Mouse (Mus musculus) thymus, postnatal 4 days (tissue): Measurements from ENCODE around the gene Ass1.

Experiments used
- DNase-seq: peaks from one replicate; pipeline ENCODE4 v3.0.0; 2021

The Ass1 gene

DNA sequence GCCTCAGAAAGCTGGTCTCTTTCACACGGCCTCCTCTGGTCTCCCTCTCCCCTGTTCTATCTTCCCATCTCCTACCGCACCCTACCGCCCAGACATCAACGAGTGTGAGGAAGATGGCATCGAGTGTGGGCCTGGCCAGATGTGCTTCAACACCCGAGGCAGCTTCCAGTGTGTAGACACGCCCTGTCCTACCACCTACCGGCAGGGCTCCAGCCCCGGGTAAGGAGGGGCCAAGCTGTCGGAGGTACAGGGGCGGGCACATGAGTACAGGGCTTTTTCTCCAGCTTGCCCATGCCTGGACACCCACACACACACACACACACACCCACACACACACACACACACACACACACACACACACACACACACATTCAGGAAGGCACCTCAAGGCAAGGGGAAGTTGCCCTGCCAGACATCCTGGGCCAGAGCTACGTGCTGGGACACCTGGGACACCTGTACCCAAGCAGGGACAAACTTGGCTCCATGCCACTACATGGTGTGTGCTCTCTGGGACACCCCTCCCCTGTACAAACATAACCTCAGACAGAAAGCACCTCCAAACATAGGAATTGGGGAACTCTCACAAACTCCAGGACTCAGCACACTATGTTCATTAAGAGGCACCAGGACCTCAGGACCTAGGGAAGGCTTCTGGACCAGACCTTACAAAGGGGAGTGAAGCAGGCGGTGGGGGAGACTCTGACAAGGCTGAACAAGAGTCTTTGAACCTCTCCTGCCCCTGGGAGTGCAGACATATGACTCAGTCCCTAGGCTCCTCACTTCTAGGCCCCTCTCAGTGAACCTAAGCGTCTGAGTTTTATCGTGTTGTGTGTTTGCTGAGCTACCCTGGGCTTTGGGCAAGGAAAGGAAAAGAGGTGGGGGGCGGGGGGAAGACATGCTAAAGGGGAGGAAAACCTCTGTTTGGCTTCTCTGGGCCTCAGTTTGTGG, 10.7 kb upstream of the Ass1 start:
- DNase-seq, result peak; percentile 34

DNA sequence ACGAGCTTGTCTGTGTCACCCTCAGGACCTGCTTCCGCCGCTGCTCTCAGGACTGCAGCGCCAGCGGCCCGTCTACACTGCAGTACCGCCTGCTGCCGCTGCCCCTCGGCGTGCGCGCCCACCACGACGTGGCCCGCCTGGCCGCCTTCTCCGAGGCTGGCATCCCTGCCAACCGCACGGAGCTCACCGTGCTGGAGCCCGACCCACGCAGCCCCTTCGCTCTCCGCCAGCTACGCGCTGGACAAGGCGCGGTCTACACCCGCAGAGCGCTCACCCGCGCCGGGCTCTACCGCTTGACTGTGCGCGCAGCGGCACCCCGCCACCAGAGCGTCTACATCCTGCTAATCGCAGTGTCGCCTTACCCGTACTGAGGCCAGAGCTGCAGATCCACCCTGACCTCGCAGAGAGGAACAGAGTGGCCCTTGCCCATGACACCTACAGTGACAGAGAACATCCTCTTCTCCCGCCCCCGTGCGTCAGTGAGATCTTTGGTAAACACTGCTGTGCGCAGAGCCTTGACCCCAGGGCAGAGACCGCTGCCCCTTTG, 9.9 kb upstream of the Ass1 start:
- DNase-seq, result peak; percentile 87

DNA sequence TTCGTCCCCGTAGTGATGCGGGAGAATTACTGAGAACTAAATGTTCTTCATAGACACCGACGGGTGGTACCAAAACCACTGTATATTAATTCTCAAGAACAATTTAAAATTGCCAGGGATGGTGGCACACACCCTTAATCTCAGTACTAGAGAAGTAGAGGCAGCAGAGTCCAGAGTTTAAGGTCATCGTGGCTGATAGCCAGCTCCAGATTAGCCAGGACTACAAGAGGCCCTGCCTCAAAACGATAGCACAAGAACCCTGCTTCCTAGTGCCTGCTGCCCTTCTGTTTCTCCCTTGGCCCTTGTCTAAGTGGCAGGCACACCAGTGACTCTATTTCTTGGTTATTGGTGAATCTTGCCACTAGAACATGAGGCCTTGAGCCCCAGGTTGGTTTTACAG, 9.1 kb upstream of the Ass1 start:
- no peak for DNase-seq

DNA sequence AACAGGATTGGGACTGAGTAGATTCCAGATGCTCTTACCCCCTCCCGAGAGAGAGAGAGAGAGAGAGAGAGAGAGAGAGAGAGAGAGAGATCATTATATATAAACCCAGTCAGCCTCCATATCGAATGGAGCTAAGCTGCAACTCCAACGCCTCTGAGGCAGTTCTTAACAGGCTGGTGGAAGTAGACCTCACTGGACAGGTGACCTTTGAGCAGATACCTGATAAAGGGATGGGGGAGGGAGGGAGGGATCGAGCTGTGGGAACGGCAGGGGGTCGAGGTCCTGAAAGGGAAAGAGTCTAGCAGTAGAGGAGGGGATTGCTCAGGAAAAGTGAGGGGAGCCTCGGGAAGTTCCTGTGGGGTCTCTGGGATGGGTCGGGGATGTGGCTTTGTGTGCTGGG, 8.0 kb upstream of the Ass1 start:
- no peak for DNase-seq

DNA sequence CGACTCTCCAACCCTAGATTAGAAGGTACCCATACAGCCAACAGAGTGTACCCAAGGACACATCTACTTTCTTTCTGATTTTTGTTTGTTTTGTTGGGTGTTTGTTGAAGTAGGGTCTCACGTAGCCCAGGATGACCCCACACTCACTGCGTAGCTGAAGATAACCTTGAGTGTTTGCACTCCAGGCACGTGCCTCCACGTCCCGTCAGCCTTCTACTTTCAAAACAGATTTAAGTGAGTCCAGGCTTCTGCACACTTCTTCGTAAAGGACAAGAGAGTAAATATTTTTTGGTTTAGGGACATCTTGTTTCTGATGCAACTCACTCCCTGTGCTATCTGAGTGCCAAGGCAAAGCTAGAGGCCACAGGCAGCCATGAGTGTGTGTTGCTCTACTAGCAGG, 6.8 kb upstream of the Ass1 start:
- DNase-seq, result no peak

DNA sequence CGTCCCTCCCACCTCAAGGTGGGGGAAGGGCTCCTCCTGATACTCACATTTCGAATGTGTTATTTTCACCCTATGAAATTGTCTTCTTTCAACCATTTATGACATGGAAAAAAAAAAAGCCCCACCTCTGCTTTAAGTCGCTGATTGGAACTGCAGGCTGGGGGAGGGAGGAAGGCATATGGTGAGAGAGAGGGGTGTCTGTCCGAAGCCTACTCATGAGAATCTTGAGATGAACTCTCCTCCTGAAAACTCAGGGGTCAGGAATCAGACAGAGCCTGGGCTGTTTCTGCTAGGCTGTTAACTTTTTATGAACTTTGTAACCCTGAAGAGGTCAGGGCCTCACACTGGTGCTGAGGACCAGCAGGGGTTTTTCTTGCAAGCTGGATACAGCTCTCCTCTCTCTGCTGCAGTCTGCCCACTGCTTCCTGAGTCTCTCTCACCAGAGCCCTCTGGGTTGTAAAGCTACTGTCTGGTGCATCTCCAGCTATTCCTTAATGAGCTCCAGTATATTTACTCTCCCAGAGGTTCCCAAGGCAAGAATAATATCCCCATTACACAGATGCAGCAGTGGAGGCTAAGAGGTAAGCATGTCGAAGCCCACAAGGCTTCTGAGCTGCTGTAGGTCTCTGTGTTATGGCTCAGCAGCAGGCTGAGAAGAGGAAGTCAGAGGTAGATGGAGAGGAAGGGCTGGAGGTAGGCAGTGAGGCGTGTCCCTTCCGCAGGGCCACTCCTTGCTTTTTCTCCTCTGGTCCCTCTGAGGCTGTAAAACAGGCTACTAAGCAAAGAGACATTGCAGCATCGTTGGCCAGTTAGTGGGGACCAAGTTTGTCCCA, 6.1 kb upstream of the Ass1 start:
- peak; percentile 9 for DNase-seq

DNA sequence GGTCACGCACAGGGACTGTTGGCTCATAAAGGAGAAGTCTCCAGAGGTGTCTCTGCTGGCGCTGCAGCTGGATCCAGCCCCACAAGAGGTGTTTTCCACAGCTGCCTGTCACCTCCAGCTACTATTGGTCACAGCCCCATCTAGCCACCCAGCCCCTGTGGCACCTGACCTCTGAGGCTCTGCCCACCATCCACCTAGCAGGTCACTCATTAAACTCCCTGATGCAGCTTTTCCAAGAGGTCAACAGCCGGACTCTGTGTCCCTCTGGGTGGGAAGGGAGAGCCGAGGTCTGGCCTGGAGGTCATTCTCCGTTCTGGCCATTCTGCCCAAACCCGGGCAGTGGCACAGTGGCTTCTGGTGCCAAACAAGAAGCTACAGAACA, 5.5 kb upstream of the Ass1 start:
- DNase-seq, result no peak

DNA sequence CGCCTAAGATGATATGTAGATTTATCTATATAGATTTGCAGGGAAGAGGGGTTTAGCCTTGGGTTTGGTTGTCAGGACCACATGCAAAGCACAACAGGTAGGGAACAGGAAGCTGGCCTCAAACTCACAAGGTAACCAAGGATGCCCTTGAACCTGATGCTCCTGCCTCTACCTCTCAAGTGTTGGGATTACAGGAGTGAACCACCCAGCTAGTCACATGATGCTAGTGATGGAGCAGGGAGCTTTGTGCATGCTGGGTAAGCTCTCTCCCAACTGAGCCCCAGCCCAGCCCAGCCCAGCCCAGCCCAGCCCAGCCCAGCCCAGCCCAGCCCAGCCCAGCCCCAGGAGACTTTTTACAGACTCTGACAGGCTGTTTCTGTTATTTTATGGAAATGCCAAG, 2.5 kb upstream of the Ass1 start:
- no peak for DNase-seq

DNA sequence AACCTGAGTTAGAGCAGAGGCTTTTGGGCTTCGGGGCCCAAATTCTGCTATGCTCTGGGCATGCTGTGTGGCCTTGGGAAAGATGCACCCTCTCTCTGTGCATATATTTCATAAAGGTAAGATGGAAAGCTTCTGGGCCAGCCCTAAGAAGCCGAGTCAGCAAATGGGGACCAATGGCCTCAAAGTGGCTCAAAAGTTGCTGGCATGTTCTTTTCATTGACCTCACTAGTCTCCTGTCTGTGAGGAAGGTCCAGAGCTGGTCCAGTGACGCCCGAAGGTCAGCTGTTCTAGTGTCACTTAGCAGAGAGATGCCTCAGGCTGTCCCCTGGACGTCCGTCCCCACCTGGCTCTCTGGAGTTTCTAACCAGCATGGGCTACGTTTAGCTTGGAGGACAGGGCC, 1.1 kb upstream of the Ass1 start:
- no peak for DNase-seq

DNA sequence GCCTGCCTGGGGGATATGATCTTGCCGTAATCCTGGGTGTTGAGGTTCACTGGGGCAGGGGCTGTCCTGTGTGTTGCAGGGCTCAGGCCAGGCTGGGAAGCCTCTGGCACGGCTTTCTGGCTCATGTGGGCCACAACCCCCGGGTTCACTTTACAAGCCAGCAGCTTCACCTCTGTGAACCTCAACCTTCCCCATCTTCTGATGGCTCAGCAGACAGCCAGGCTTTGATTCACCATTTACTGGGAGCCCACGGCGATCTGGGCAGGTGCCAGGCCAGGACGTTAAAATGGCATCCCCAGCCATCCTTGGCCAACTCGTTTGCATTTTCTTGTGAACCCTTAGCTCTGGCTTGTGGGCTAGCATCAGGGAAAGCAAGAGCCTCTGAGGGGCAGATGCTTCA, 527 bp upstream of the Ass1 start:
- no peak for DNase-seq

DNA sequence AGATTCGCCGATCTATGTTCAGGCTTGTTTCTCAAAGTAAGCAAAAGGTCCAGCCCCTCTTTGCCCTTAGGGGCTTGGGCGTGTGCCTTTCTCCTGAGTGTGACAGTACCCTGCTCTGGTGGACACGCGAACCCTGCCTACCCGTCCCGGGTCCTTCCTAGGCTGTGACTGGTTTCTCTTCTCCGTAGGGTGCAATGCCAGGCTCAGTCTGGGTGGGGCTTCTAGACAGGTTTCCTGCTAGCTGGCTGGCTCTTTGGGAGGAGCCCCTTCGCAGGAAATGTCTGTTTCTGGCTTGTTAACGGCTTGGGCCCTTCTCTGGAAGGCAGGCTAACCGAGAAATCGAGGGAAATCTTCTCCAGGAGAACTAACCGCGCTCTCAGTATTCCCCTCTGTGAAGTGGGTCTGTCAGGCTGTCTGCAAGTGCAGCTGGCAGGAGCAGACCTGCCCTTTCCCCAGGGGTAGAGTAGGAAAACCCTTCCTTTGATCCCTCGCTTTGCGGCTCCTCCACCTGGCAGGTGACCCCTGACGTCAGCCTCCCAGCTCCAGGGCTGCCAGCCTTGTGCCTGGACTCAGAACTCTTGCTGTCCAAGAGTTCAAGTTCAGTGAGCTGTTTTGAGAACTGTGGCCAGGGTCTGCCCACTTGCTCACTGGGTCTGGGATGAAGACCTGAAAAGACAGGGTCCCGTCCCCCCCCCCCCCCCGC, 827 bp downstream of the Ass1 start:
- DNase-seq, result peak; percentile 58

DNA sequence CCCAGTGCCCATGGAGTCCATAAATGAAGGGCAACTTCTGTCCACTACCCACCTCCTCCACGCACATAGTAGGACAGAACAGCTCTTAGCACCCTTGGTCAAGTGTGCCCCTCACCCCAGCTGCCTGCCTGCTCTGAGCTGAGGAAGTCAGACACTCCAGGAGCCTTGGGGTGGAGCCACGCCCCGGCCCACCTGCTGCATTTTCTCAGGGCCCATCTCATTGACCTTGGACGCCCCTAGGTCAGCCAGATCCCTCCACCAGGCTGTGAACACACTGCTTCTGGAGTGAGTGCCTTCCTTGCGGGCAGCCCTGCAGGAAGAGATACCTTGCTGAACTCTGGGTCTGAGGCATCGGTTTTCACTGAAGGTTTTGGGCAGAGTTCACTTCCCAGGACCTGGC, 1.6 kb downstream of the Ass1 start:
- no peak for DNase-seq

DNA sequence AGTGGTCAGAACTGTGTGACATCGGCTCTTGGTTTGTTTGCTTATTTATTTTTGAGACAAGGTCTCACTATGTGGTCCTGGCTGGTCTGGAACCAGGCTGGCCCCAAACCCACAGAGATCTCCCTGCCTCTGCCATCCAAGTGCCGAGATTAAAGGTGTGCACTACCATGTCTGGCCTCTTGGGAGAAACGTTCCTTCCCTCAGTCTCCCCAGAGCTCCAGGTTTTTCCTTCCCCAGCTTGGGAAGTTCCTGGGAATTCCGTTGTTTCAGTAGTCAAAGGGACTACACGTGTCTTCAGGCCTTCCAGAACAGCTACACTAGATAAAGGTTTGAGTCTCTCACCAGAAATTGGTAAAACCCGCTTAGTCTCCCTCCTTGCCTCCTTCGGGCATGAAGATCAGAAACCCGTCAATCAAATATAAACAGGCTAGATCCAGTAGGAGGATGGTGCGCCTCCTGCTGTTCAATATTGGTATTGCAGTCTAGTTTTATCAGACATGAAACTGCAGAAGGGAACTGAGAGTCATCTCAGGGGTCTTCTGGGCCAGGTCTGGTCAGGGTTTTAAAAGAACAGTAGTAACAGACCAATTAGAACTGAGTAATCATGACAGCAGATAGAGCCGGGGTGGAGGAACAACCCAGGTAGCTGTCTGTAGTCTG, 2.5 kb downstream of the Ass1 start:
- DNase-seq, result peak; percentile 74

DNA sequence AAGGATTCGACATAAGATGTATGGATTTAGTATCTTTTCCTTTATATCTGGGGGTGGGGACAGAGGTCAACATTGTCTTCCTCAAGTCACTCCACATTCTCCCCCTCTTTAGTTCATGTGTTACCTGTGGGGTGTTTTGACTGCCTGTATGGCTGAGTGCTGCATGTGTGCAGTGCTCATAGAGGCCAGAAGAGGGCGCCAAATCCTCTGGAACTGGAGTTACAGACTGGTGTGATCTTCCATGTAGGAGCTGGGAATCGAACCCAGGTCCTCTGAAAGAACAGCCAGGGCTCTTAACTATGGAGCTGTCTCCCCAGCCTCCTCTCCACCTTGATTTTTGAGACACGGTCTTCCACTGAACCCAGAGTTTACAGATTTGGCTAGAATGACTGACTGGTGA, 3.9 kb downstream of the Ass1 start:
- DNase-seq, result peak; percentile 72

DNA sequence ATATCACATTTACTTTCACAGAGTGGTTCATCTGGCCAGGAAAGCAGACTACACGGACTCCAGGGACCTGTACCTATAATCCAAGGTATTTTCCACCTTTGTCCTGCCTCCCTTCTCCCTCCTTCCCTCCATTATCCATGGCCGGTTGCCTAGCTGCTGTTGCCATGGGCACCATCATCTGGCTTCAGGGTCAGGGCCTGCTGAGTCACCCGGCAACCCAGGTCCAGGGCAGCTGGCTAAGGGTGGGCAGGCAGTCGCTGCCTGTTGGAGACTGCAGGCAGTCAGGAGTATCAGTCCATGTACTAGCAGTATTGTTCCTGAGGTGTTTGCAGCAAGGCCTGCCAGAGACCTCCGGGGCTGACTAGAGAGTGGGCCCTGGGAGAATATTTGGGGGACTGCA, 4.7 kb downstream of the Ass1 start:
- no peak for DNase-seq

DNA sequence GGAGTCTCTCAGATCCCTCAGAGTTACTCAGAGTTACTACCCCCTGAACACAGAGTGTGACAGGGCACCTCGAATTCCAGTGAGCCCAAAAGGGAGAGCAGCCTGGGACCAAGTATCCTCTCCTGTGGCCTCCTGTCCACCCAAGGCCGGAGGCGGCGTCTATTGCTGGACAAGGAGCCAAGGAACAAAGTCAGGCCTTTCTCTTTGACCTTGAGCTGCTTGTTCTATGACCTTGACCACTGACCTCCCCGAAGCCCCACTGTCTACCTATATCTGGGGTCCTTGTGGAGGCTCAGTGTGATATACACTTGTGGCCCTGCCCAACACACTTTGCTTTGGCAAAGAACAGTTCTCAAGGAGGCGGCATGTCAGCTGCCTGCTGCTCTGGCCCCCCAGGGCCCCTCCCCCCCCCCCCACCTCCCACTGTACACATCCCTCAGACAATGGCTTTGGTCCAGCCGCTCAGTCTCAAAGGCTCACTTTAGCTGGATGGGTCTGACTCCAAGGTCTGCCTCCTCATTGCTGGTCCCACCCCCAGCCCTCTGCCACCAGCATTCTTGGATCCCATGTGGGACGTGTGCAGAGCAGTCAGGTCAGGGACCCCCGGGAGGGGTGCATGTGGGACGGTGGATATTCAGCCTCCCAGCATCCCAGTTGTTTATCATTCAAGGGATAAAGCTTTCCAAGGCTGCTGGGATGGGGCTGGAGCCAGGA, 6.3 kb downstream of the Ass1 start:
- DNase-seq, result no peak

DNA sequence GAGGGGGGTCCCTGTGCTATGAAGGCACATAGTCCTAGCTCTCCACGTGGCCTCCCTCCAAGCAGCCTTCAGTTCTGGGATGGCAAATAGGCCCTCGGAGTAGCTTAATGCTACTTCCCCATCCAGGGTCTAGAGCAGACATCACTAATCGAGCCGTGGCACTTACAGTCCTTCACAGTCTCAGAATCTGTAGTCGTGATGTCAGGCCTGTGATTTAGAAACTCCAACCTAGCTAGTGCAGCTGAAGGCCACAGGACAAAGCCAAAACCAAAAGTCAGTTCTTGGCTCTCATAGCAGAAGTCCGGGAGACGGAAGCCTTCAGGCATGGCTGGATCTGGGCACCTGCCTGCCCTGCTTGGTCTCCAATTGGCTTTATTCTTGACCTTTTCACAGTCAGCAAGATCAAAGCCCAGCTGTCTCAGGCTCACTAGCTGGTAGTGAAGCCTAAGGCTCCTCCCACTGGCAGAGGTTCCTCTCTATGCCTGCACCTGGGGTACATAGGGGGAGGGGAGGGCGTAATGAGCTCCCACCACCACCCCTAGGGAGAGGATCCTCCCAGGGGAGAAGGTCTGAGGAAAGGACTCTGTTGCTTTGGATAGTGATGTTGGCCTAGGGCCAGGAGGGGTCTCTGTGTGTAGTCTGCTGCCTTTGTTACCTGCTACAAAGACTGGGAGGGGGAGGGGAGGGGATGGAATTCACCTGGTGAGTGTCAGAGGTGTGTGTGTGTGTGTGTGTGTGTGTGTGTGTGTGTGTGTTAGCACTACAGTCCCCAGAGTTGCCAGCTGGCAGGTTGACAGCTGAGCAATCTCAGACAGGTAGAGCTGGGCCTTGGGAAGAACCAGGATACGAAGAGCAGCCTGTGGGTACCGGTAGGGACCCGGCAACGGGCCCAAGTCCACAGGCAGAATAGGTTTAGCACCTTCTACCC, 7.5 kb downstream of the Ass1 start:
- DNase-seq, result no peak

DNA sequence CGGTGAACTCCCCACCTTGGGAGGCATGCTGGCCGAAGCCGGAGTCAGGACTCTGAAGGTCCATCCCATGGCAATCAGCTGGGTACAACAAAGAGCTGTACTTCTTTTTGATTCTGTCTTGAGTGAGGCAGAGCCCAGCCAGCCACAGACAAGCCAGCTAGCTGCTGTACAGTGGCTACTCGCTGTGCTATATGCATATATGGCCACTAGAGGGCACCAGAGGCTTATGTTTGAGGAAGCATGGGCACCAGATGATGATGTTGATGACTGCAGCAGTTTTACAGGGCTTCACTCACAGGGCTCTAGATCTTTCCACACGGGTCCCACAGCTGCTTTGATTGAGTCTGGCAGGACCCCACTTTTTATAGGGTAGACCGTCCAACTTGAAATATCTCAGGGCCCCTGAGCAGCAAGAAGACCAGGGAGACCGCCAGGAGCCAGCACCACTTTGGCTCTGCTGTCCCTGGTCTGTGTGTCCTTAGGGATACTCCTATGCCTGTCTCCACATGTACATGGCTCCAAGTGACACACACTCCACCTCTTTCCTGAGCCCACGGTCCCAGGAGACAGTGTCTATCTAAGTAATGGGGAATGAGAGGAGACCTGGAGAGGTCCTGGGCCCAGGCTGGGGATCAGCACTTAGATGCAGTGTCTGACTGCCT, 13.0 kb downstream of the Ass1 start:
- peak; percentile 86 for DNase-seq

DNA sequence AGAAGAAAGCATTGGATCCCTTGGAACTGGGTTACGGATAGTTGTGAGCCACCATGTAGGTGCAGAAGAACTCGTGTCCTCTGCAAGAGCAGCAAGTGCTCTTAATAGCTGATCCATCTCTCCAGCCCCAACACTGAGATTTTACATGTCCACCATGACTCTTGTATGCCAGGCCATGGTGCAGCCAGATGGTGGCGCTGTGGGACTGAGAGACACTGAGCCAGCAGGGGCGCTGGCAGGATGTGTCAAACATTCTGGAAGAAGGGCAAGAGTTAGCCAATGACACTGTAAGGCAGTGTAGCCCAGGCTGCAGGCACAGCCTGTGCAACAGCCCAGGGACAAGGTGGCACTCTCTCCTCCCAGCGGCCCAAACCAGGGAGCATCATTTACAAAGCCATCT, 14.2 kb downstream of the Ass1 start:
- peak; percentile 88 for DNase-seq

DNA sequence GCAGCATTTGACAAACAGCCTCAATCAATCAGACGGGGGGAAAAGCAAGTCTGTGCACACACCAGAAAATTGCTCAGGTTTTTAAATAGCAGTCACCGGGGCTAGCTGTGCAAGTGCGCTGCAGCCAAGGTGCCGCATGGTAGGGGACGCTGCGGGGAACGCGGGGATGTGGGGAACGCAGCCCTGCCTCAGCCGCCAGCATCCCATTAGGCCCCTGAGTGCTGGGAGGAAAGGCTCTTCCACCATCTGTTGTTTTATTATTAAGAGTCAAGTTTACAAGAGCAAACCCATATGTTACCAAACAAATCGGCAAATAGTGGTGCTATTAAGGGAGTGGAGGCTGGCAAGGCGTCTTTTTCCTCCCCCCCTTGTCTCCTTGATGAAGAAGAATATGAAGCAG, 19.2 kb downstream of the Ass1 start:
- no peak for DNase-seq
